Mouse (Mus musculus) cerebellum, adult 11-12 months (tissue): ENCODE results near the gene Inca1.

Experiments used
- DNase-seq: peaks from one replicate; pipeline ENCODE4 v3.0.0; 2022

The Inca1 gene

DNA sequence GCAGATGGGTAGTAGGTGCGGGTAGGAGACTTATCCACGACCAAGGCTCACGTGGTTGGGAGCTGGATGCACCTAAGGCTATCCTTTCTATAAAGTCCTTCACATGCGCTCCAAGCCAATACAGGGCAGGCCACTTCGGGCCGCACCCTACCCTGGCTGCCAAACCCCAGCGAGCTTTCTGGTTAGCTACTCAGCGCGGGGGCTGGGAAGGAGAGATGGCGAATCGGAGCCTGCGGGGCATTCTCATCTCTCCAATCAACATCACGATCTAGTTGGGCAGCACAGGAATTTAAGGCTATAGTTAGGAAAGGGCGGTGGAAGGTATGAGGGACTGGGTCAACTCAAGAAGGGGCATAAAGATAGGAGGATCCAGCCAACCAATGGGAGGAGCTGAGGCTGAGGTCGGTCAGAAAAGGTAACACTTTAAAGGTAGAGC, 31.6 kb downstream of the Inca1 start:
- no peak for DNase-seq

GRCm38 (mm10) chr11:70667271-70668150, 32.4 kb downstream of the Inca1 start:
- DNase-seq: no peak

- DNase-seq: no peak
Observed at GRCm38 (mm10) chr11:70666687-70667086, 33.3 kb downstream of the Inca1 start.

DNA sequence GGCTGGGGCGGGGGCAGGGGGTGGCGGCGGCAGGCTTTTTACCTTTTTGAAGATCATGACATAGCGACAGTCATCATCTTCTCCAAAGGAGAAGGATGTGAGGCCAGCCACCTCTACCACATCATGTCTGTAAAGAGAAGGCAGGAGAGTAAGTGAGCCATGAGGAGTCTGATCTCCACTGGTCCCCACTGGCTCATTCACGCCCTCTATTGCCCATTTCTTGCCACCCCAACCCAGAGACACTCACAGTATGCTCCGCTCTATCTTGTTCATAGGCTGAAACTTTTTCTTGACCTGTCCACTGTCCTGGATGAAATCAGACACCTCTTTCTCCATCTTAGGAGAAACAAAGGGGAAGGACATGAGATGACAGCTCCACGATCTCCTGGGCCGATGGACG, 35.2 kb downstream of the Inca1 start:
- DNase-seq: no peak

- DNase-seq: no peak
Observed at GRCm38 (mm10) chr11:70663957-70664356, 36.0 kb downstream of the Inca1 start.

DNA sequence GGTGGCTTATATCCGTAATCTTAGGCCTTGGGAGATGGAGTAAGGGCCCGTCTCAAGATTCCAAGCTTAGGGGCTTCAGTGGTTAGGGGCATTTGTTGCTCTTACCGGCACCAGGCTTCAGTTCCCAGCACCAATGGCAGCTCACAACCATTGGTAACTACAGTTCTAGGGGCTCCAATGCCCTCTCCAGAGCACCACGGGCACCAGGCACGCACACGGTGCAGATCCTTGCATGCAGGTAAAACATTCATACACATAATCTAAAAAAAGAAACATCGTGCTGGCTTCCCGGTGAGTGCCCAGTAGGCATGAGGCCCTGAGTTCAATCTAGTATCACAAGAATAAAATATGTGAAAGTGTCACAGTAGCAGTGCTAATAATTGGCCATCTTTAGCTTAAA, 36.9 kb downstream of the Inca1 start:
- DNase-seq: no peak

DNA sequence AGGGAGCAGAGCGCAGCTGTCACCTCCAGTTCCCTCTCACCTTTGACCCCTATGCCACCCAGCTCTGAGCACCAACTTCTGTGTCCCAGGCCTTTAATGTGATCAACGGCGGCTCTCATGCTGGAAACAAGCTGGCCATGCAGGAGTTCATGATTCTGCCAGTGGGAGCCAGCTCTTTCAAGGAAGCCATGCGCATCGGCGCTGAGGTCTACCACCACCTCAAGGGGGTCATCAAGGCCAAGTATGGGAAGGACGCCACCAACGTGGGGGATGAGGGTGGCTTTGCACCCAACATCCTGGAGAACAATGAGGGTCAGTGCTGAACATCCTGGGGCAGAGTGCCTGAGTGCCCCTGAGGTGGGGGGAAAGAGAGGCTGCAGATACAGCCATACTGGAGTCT, 39.4 kb downstream of the Inca1 start:
- DNase-seq: peak; percentile 35

DNA sequence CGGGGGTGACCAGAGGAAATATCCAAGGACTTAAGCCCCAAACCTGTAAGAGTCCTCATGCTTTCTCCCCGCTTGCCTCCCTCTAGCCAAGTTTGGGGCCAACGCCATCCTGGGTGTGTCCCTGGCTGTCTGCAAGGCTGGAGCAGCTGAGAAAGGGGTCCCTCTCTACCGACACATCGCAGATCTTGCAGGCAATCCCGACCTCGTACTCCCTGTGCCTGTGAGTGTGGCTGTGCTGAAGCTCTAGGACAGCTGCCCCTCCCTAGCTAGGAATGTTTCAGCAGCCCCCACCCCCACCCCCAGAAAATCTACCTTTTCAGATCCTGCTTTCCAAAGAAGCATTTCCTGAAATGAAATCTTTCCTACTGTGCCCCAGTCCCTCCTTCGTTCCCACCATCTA, 41.0 kb downstream of the Inca1 start:
- no peak for DNase-seq

DNA sequence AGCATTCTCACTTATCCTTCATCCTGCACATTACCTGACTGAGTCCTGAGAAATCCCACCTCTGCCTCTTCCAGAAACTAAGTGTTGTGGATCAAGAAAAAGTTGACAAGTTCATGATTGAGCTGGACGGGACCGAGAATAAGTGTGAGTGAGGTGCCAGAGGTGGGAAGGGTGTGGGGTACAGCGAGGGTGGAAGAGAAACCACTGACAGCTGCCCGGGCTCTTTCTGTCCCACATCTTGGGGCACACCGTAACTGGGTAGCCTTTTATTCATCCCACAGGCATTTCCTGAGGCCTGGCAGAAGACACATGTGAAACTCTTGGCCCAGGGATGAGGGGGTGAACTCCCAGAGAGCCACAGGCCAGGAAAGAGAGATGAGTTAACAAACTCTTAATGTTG, 41.4 kb downstream of the Inca1 start:
- DNase-seq: peak; percentile 23

GRCm38 (mm10) chr11:70657991-70658390, 42.0 kb downstream of the Inca1 start:
- peak; percentile 42 for DNase-seq

- no peak for DNase-seq
Observed at GRCm38 (mm10) chr11:70657573-70657972, 42.4 kb downstream of the Inca1 start.

DNA sequence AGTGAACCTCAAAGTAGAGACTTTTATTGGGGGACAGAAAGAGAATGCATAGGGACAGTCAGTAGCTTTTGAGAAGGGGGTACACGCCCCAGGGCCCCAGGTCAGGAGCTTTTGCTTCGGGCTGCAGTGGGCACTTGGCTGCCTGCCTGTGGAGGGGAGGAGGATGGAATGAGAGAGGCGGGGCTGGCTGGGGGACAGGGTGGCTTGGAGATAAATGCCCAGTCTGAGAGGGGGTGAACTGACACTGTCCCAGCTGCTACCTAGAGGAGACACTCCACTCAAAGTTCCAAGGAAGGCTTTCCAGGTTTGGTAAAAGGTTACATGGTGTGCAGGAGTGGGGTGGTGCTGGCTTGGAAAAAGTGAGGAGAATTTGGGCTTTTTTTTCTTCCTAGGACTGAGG, 43.0 kb downstream of the Inca1 start, which contains the start of gene Eno3:
Gene Eno3 (plus strand): TSS at position 239 of the 400 bp plus-strand sequence.
- DNase-seq: peak; percentile 58

DNA sequence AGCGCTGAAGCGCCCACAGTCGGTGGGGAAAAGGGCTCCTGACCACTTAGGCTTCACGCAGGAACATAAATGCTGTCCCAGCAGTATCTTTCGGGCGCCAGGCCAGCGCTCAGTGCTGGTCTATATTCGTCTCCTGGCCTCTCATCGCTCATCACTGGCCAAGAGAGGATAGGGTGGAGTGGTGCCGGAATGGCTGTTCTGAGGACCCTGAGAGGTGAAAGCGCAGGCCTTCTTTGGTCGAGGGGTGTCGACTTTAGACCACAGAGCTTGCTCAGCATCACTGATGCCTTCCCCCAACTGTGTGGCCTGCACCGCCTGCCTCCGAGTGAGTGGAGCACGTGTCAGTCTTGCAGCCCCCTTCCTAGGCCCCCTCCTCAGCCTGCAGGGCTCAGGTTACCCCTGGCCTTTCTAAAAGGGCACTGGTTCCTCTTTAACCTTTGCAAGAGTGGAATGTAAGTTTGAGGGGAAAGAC, 43.5 kb downstream of the Inca1 start:
- peak; percentile 68 for DNase-seq

GRCm38 (mm10) chr11:70655571-70656455, 44.1 kb downstream of the Inca1 start:
- DNase-seq: peak; percentile 68

DNA sequence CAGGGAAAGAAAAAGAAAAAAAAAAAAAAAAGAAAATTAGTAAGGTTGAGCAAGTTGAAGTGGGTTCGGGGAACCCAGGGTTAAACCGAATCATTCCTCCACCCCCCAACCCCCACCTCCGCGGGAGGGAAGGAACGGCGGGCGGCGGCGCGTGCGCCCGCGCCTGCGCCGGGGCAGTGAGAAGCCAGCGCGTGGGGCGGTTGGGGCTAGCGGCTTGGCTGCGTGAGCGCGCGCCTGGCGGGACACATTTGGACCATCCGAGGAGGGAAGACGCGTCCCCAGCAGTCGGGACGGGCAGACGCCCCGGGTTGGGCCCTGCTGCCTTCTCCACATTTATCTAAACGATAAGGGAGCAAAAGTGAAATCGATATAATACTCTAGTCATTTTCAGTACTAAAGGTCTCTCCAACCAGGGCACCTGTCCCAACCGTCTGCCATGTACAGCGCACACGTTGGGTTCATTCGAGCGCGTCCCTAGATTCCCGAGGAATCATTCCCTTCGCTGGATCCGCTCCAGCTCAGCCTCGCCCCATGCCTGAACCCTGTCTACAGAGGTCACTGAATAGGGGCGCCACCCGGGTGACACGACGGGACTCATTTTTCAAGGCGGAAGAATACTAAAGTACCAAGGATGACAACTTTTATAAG, 44.9 kb downstream of the Inca1 start:
- peak; percentile 86 for DNase-seq

- DNase-seq: peak; percentile 82
Observed at GRCm38 (mm10) chr11:70654198-70654922, 45.6 kb downstream of the Inca1 start, which contains the start of gene Pfn1. Pfn1 (minus strand) TSS chr11:70654644.

DNA sequence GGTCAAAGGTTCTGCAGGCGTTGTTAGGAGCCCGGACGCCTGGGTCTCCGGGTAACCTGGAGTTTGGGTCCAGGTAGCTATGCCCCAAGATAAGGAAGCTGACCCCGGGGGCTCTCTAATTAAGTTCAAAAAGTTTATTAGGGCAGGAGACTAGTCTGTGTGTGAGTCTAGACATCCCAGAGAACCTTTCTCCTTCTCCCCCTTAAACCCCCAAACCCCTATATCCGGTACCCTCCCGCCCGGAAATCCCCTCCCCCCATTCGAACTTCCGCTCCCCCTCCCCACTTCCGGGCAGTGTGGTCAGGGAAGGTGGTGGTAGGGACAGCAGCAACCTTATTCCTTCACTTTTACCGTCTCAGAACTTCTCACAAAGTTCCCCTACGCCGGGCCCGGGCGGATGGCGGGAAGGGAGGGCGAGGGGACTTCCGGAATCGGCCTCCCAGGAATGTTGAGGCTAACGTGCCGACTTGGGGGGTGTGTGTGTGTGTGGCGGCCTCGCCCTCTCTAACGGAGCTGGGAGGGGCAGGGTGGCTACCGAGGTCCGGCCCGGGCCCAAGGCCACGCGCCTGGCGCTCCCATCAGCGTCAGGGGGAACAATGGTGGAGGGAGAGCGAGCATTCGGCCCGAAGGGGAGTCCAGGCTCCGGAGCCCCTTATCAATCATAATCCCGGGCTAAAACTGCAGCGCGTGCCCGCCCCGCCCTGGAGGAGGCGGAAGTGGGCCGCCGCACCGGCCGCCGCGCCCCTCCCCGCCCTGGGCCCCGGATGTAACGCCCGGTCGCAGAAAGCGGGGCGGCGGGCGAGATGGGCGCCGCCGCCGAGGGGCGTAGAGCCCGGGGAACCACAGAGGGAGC, 46.4 kb downstream of the Inca1 start:
- DNase-seq: peak; percentile 68

- no peak for DNase-seq
Observed at GRCm38 (mm10) chr11:70652884-70653344, 47.0 kb downstream of the Inca1 start.

GRCm38 (mm10) chr11:70652029-70652883, 47.7 kb downstream of the Inca1 start:
- peak; percentile 54 for DNase-seq

- no peak for DNase-seq
Observed at GRCm38 (mm10) chr11:70651391-70651790, 48.6 kb downstream of the Inca1 start.
